ENCODE assay signal across 9 mouse cellular contexts in the genomic region with DNA sequence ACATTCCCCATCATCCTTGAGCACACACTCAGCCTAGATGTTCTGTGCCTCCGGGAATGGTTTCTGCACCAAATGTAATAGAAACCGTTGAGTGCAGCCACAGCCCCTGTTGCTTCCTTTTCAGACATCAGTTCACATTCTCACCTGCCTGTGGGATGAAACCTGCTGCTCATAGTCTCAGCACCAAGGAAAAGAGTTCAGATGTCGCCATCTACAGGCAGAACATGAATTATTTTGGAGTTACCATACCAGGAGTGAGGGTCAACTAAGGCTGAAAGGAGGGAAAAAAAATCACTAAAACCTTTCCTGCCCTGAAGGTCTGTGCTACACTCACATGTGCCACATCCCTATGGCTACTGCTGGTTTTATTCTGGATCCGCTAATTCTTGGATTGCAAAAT.
DNase-seq lines count a peak whose midpoint lies in the region; ATAC-seq and TF ChIP-seq lines count a peak whose summit lies in the region.
"Had no signal": no experiment of that assay in that cellular context is flagged by ENCODE, and none has a peak within 500 bp of the region (broad histone marks: within the 10 kb centered on the region; RNA-seq: fewer than 3 reads in every experiment).

No protein-coding gene starts in this region.

- no peaks in the 10 kb centered on the region for H3K4me1 ChIP-seq in lung, postnatal 0 days (ENCODE audit: insufficient read depth, low read depth, low read length)
- H3K4me1 ChIP-seq in forebrain, embryonic 14.5 days (ENCODE audit: control insufficient read depth, insufficient read depth, low read length) = peaks cover 8% of the 10 kb centered on the region
- no peaks in the 10 kb centered on the region for H3K4me1 ChIP-seq in midbrain, postnatal 0 days (ENCODE audit: insufficient read depth, low read length)

- H3K9me3 ChIP-seq in lung, postnatal 0 days (ENCODE audit: low read length) = no peaks in the 10 kb centered on the region
- H3K9me3 ChIP-seq in forebrain, embryonic 14.5 days (replicated peaks; ENCODE audit: control insufficient read depth, low read length) = no peaks in the 10 kb centered on the region
- H3K9me3 ChIP-seq in midbrain, postnatal 0 days (ENCODE audit: low read length) = no peaks in the 10 kb centered on the region
- H3K9me3 ChIP-seq: megakaryocyte, embryonic 14.5 days had no signal

- H3K4me3 ChIP-seq in lung, postnatal 0 days (ENCODE audit: low read depth, low read length) = no peak overlapping the region
- no peak overlapping the region for H3K4me3 ChIP-seq in forebrain, embryonic 14.5 days (ENCODE audit: low read depth, low read length)
- no peak overlapping the region for H3K4me3 ChIP-seq in midbrain, postnatal 0 days (ENCODE audit: low read depth, low read length)

- no peak for ATAC-seq in lung, postnatal 0 days
- peak; percentile 68 for ATAC-seq in forebrain, embryonic 14.5 days
- peak; percentile 45; the same call in 1 of the 2 replicates for ATAC-seq in midbrain, postnatal 0 days (ENCODE audit: low FRiP score)

- TF ChIP-seq CTCF in lung, postnatal 0 days (IDR thresholded peaks at IDR 0.05) = peak; percentile 56
- peak; percentile 86 for TF ChIP-seq CTCF in midbrain, postnatal 0 days (IDR thresholded peaks at IDR 0.05)

- H3K36me3 ChIP-seq in lung, postnatal 0 days (ENCODE audit: insufficient read depth, low read length) = no peaks in the 10 kb centered on the region
- no peaks in the 10 kb centered on the region for H3K36me3 ChIP-seq in forebrain, embryonic 14.5 days (ENCODE audit: control insufficient read depth, insufficient read depth, low read length)
- H3K36me3 ChIP-seq in midbrain, postnatal 0 days (ENCODE audit: insufficient read depth, low read length) = no peaks in the 10 kb centered on the region

- H3K27me3 ChIP-seq in lung, postnatal 0 days (replicated peaks; ENCODE audit: insufficient read depth, low read length) = no peaks in the 10 kb centered on the region
- H3K27me3 ChIP-seq in forebrain, embryonic 14.5 days (replicated peaks; ENCODE audit: control insufficient read depth, insufficient read depth, low read length) = no peaks in the 10 kb centered on the region
- H3K27me3 ChIP-seq in midbrain, postnatal 0 days (ENCODE audit: insufficient read depth, low read length) = no peaks in the 10 kb centered on the region

- H3K27ac ChIP-seq in lung, postnatal 0 days (ENCODE audit: low read length) = no peak overlapping the region
- no peak overlapping the region for H3K27ac ChIP-seq in forebrain, embryonic 14.5 days (ENCODE audit: low read depth, low read length)
- no peak overlapping the region for H3K27ac ChIP-seq in midbrain, postnatal 0 days (ENCODE audit: low read depth, low read length)

- no peak overlapping the region for H3K4me2 ChIP-seq in lung, postnatal 0 days (replicated peaks; ENCODE audit: low read depth, low read length)
- H3K4me2 ChIP-seq in forebrain, embryonic 14.5 days (ENCODE audit: low read length) = no peak overlapping the region
- no peak overlapping the region for H3K4me2 ChIP-seq in midbrain, postnatal 0 days (ENCODE audit: low read depth, low read length, poor library complexity, severe bottlenecking)

- 36% methylated on average over 4 of the region's 4 CpGs for WGBS in lung, postnatal 0 days
- WGBS in forebrain, embryonic 14.5 days = 33% methylated on average over 4 of the region's 4 CpGs
- whole genome bisulfite sequencing in midbrain, postnatal 0 days = 43% methylated on average over 4 of the region's 4 CpGs

- DNase-seq in cerebellum, postnatal 14 days = peak; percentile 19 to 37
- DNase-seq in cerebellum, adult 8-10 months = no peak
- no peak for DNase-seq in lung, postnatal 0 days (ENCODE audit: low spot score)
- no peak for DNase-seq in lung, postnatal 4 days
- peak; percentile 63 for DNase-seq in forebrain, embryonic 14.5 days (ENCODE audit: low spot score)
- peak; percentile 71 for DNase-seq in midbrain, postnatal 0 days (ENCODE audit: low spot score)
- DNase-seq in thymus, postnatal 10 days (ENCODE audit: low spot score in 2 of 2) = no peak
- DNase-seq in heart, adult 8-10 months (ENCODE audit: low spot score) = no peak

- no peak overlapping the region for H3K9ac ChIP-seq in lung, postnatal 0 days (replicated peaks; ENCODE audit: low read depth)
- H3K9ac ChIP-seq in forebrain, embryonic 14.5 days (ENCODE audit: low read length) = no peak overlapping the region
- H3K9ac ChIP-seq in midbrain, postnatal 0 days (replicated peaks; ENCODE audit: low read length, poor library complexity, severe bottlenecking) = no peak overlapping the region

- no peak for TF ChIP-seq EP300 in lung, postnatal 0 days (IDR thresholded peaks at IDR 0.05)

Comparison
In these comparisons a context has a peak if more than half of its experiments do, and no peak if none do; other contexts are left out.
1. DNase-seq: peak in cerebellum, postnatal 14 days (2 of 2), forebrain, embryonic 14.5 days (single experiment) and midbrain, postnatal 0 days (single experiment); none in cerebellum, adult 8-10 months (single experiment), lung, postnatal 0 days (single experiment), lung, postnatal 4 days (0 of 2), thymus, postnatal 10 days (0 of 2) and heart, adult 8-10 months (single experiment).